Mouse (Mus musculus) kidney, adult 2 months (tissue): ENCODE results near the gene Kdm5a. TPM values are rescaled to one million over a fixed set of nuclear protein-coding genes. Genes with fewer than 3 reads are reported as not detected.

Source experiments
- DNase-seq: peaks from one replicate; pipeline ENCODE4 v3.0.0; 2021
- H3K27ac ChIP-seq: fragments of 200-500 bp; 2 replicates; pipeline ENCODE4 v1.5.1; 2012; ENCODE audit warnings: low read depth, low read length, control low read depth, inconsistent platforms; ENCODE audit not compliant: insufficient read depth
- H3K27me3 ChIP-seq: fragments of 200-500 bp; replicated peaks from 2 replicates; pipeline ENCODE4 v1.6.1; 2012; ENCODE audit warnings: mild to moderate bottlenecking, moderate library complexity, low read length, inconsistent platforms; ENCODE audit not compliant: control insufficient read depth, insufficient read depth
- H3K36me3 ChIP-seq: fragments of 200-500 bp; 2 replicates; pipeline ENCODE4 v1.6.1; 2012; ENCODE audit warnings: mild to moderate bottlenecking, moderate library complexity, low read length, inconsistent platforms; ENCODE audit not compliant: control insufficient read depth, insufficient read depth
- H3K4me1 ChIP-seq: fragments of 200-500 bp; 2 replicates; pipeline ENCODE4 v1.6.1; 2011; ENCODE audit warnings: low read length; ENCODE audit not compliant: control insufficient read depth, insufficient read depth
- H3K4me3 ChIP-seq: fragments of 200-500 bp; 2 replicates; pipeline ENCODE4 v1.5.1; 2011; ENCODE audit warnings: mild to moderate bottlenecking, low read depth, low read length, control low read depth; ENCODE audit not compliant: insufficient read depth
- CTCF ChIP-seq: fragments of 200-500 bp; conservative IDR thresholded peaks from 2 replicates; pipeline ENCODE4 v1.5.1; 2011; ENCODE audit warnings: low read depth, mild to moderate bottlenecking, control low read depth, low read length, moderate library complexity, mixed read lengths; ENCODE audit not compliant: insufficient read depth, insufficient read length
- POLR2A ChIP-seq: fragments of 200-500 bp; IDR thresholded peaks from one replicate; pipeline ENCODE4 v1.6.1; 2011; ENCODE audit warnings: low read depth, low read length, control low read depth
- WGBS: fragments of 180-500 bp; shearing (Covaris S2); methylation state at CpG from one replicate; pipeline ENCODE4 v1.1.7; 2018; 5-methylcytosine and 5-hydroxymethylcytosine counted together
- polyA plus RNA-seq: library from polyadenylated mRNA; depleted of rRNA; stranded (reverse); fragments of >200 nt; gene quantifications from 2 replicates; pipeline ENCODE4 v1.2.3, GENCODE M21; 2012

Gene Kdm5a
- polyA plus RNA-seq, 1 experiment = 4.3 TPM

DNA sequence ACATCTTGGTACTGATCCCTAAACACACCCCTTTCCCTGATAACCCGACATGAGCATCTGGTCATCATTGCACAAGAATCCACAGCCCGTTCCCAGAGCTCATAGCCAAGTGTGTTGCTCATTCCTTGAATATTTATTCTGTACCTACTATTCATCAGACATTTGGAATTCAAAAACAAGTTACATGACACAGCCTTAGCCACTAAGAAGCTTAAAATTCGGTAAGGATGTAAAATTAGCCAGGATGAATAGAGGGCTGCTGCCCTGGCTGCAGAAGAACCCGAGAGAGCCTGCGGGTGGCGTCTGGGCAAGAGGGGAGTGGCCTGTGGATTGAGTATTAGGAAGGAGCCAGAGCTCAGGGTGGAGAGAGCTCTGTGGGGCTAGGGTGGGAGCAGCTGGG, 118.8 kb downstream of the Kdm5a start:
- DNase-seq = no peak
- H3K4me1 ChIP-seq = no peaks in the 10 kb centered on the region
- WGBS = 41% methylated on average over 6 of the region's 6 CpGs
- no peaks in the 10 kb centered on the region; the same call in 1 of the 2 replicates for H3K36me3 ChIP-seq
- H3K27ac ChIP-seq = no peak overlapping the region
- no peaks in the 10 kb centered on the region for H3K27me3 ChIP-seq
- TF ChIP-seq CTCF (no peak), POLR2A (no peak)
- no peak overlapping the region for H3K4me3 ChIP-seq

DNA sequence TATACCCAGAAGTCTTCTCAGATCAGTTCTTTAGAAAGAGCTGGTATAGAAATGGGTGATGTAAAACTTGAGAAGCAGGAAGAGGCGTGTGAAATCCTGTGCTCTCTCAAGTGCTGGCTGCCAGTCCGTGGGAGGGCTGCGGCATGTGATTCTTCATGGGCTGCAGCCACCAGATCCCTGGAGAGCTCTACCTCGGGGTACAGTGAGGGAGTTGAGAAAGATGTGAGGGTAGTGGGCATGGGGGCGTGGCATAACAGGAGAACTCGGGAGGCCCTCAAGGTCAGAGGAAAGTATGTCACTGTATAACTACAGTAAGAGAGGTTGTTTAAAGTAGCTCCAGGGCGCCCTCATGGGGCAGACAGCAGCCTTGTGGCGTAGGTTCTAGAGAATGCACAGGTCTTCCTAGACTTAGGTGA, 119.3 kb downstream of the Kdm5a start:
- DNase-seq = peak; percentile 61

DNA sequence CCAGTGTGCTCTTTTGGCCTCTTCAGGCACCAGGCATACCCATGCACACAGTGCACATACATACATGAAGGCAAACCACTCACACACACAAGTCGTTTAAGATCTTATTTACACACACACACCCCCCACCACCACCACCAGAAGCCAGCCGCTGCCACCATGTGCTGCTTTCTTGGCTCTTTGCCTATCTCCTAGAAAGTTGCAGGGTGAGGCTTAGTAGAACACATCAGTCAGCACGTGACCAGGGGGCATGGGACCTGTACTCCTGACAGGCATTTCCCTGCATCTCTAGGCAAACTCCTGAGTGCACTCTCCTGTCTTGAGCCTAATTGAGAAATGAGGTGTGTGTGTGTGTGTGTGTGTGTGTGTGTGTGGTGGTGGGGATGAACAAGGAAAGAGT, 121.1 kb downstream of the Kdm5a start:
- H3K27ac ChIP-seq = no peak overlapping the region
- DNase-seq = no peak
- H3K27me3 ChIP-seq = no peaks in the 10 kb centered on the region
- H3K4me3 ChIP-seq = no peak overlapping the region
- TF ChIP-seq POLR2A (no peak), CTCF (no peak)
- H3K36me3 ChIP-seq = no peaks in the 10 kb centered on the region; the same call in 1 of the 2 replicates
- 65% methylated on average over 3 of the region's 3 CpGs for WGBS
- no peaks in the 10 kb centered on the region for H3K4me1 ChIP-seq

More for the DNA sequence above, 119.3 kb downstream of the Kdm5a start:
- H3K27ac ChIP-seq = no peak overlapping the region
- 16% methylated on average over 8 of the region's 8 CpGs for WGBS
- H3K4me1 ChIP-seq = no peaks in the 10 kb centered on the region
- H3K27me3 ChIP-seq = no peaks in the 10 kb centered on the region
- H3K36me3 ChIP-seq = no peaks in the 10 kb centered on the region; the same call in 1 of the 2 replicates
- TF ChIP-seq CTCF (peak; percentile 72), POLR2A (no peak)
- no peak overlapping the region for H3K4me3 ChIP-seq

DNA sequence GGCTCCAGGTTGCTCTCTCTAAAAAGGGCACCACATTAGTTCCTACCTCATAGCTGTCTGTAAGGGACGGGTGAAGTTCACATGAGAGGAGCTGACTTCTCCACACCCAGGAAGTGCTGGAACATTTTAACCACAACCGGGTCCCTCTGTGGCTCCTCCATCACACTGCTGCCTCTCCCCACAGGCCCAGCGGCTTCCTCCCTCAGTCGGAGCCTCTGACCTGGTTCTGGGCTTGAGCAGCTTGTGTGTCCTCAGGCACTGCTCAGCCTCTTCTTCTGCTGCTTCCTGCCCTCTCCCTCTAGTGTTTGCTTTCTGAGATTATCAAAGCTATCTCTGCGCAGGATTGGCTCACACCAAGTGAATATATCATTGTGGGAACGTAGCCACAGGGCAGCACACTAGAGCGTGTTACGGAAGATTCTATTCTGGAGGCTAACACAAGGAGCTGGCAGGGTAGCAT, 122.2 kb downstream of the Kdm5a start:
- 63% methylated on average over 8 of the region's 8 CpGs for WGBS
- H3K4me1 ChIP-seq = no peaks in the 10 kb centered on the region

DNA sequence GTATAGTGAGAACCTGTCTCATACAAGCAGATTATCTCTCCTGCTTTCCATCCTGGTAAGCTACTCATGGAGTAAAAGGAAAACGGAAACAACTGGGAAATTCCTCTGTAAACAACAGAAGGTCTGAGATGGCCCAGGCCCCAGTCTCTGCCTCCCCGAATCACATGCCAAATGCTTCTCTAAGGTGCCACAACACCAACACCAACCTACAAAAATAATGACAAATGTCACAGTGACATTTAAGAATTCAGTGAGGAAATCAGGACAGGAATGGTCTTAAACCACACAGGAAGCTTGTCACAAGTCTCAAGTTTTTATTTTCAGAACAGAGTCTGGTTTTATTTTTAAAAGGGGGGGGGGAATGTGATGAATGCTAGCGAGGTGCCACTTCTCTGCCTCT, 124.7 kb downstream of the Kdm5a start:
- no peak for TF ChIP-seq CTCF
- no peak for TF ChIP-seq POLR2A
- 64% methylated on average over 3 of the region's 3 CpGs for WGBS
- H3K4me3 ChIP-seq = no peak overlapping the region
- H3K27me3 ChIP-seq = peaks cover 8% of the 10 kb centered on the region
- H3K27ac ChIP-seq = no peak overlapping the region
- H3K36me3 ChIP-seq = no peaks in the 10 kb centered on the region
- DNase-seq = no peak
- no peaks in the 10 kb centered on the region for H3K4me1 ChIP-seq

More for the DNA sequence above, 122.2 kb downstream of the Kdm5a start:
- H3K36me3 ChIP-seq = no peaks in the 10 kb centered on the region; the same call in 1 of the 2 replicates
- no peak overlapping the region for H3K4me3 ChIP-seq
- H3K27ac ChIP-seq = no peak overlapping the region
- no peak for DNase-seq
- TF ChIP-seq POLR2A = no peak
- TF ChIP-seq CTCF = no peak
- H3K27me3 ChIP-seq = no peaks in the 10 kb centered on the region

DNA sequence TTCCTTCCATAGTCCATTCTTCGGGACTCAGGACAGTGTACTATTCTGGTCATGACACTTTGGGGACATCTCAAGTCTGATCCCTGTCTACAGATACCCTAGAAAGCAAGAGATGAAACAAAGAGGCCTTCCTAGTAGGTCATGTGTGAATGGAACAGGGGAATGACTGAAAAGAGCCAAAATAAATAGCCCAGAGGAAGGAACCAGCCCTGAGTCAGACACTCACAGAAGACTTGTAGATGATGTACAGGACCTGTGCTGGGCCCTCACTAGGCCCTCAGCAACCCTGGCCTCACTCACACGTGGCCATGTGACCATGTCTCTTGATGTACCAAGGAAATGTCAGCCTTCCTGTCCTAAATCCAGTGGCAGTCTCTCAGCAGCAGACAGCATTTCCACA, 125.5 kb downstream of the Kdm5a start:
- Histone ChIP-seq H3K36me3 (no peaks in the 10 kb centered on the region), H3K4me1 (no peaks in the 10 kb centered on the region), H3K27ac (no peak overlapping the region), H3K4me3 (no peak overlapping the region), H3K27me3 (peaks cover 11% of the 10 kb centered on the region)
- DNase-seq = no peak
- WGBS = 68% methylated on average over 2 of the region's 2 CpGs
- TF ChIP-seq POLR2A = no peak
- TF ChIP-seq CTCF = no peak

DNA sequence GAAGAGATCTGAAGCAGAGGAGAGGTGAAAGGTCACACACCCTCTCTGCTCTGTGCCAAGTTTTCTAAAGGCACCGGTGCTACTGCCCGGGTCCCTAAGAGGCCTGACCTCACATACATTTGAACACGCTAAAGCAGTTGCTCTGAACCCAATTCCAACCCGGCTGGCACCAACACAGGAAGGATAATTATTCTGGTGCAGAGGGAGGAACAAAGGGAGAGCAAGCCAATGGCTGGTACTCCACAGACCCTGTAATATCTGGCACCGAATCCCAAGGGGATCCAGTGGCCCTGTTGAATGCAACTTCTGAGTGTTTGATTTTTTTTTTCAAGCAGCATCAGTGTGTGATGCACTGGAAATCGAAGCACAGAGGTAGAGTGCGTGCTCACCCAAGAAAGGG, 127.1 kb downstream of the Kdm5a start:
- Histone ChIP-seq H3K27ac (no peak overlapping the region), H3K27me3 (peaks cover 11% of the 10 kb centered on the region), H3K4me3 (no peak overlapping the region), H3K4me1 (no peaks in the 10 kb centered on the region), H3K36me3 (no peaks in the 10 kb centered on the region)
- DNase-seq = no peak
- no peak for TF ChIP-seq POLR2A
- no peak for TF ChIP-seq CTCF
- 70% methylated on average over 7 of the region's 7 CpGs for whole genome bisulfite sequencing
